Mouse (Mus musculus): ENCODE data around the gene Rasal2. TPM values are rescaled to one million over a fixed set of nuclear protein-coding genes. Genes with fewer than 3 reads are reported as not detected.

Rasal2 gene
- total and polyA plus RNA-seq, 3 experiments, result 1.5 to 3.2 TPM; not detected in 1

GRCm38 (mm10) chr1:157275672-157276307, 136.6 kb downstream of the Rasal2 start (continued):
- TF ChIP-seq MYC (IDR thresholded peaks at IDR 0.05; ENCODE audit: low read depth, low read length), result peak; percentile 65
- peak; percentile 84 for TF ChIP-seq BHLHE40 (IDR thresholded peaks at IDR 0.05; ENCODE audit: borderline replicate concordance, low read depth, low read length)
- no peak for TF ChIP-seq ZC3H11A (IDR thresholded peaks at IDR 0.05; ENCODE audit: low read depth, low read length)
- no peak for TF ChIP-seq TBP (IDR thresholded peaks at IDR 0.05; ENCODE audit: low read depth, low read length)
- TF ChIP-seq USF2 (IDR thresholded peaks at IDR 0.05; ENCODE audit: borderline replicate concordance in 1 of 2, insufficient read depth in 1 of 2, low read depth in 1 of 2, low read length in 2 of 2), result no peak
- TF ChIP-seq TAL1 (IDR thresholded peaks at IDR 0.05; ENCODE audit: low read length), result no peak

- H3K36me3 ChIP-seq (ENCODE audit: control insufficient read depth in 1 of 2, insufficient read depth in 2 of 2, low read length in 2 of 2), result no peaks in the 10 kb centered on the region
- H3K4me3 ChIP-seq (ENCODE audit: control insufficient read depth in 1 of 2, insufficient read depth in 1 of 2, low read depth in 2 of 2, low read length in 2 of 2), result no peak overlapping the region
- H3K9ac ChIP-seq (ENCODE audit: control insufficient read depth, low read depth, low read length, poor library complexity, severe bottlenecking), result no peak overlapping the region
- H3K79me2 ChIP-seq (ENCODE audit: control insufficient read depth, insufficient read depth, low read length, poor library complexity), result no peaks in the 10 kb centered on the region
- no peaks in the 10 kb centered on the region for H3K27me3 ChIP-seq (ENCODE audit: control insufficient read depth in 1 of 2, insufficient read depth in 2 of 2, low read length in 2 of 2)
- no peak for DNase-seq (ENCODE audit: low read depth, low spot score)
- TF ChIP-seq MAZ (IDR thresholded peaks at IDR 0.05; ENCODE audit: low read depth, low read length), result no peak
- TF ChIP-seq USF2 (IDR thresholded peaks at IDR 0.05; ENCODE audit: borderline replicate concordance in 1 of 2, insufficient read depth in 1 of 2, low read depth in 1 of 2, low read length in 2 of 2), result no peak
- TF ChIP-seq ZC3H11A (IDR thresholded peaks at IDR 0.05; ENCODE audit: low read depth, low read length), result no peak
- no peak for TF ChIP-seq MAX (IDR thresholded peaks at IDR 0.05; ENCODE audit: low read length)
- TF ChIP-seq ETS1 (IDR thresholded peaks at IDR 0.05; ENCODE audit: low read depth, low read length), result no peak
- TF ChIP-seq POLR2AphosphoS2 (IDR thresholded peaks at IDR 0.05; ENCODE audit: low read length), result no peak
- TF ChIP-seq MAFK (IDR thresholded peaks at IDR 0.05; ENCODE audit: borderline replicate concordance, low read depth, low read length), result no peak
- TF ChIP-seq POLR2A (IDR thresholded peaks at IDR 0.05; ENCODE audit: control insufficient read depth in 1 of 2, insufficient read depth in 1 of 2, low read depth in 1 of 2, low read length in 2 of 2, poor library complexity in 1 of 2), result no peak
- TF ChIP-seq TCF12 (IDR thresholded peaks at IDR 0.05; ENCODE audit: low read depth, low read length), result no peak
- TF ChIP-seq MYC (IDR thresholded peaks at IDR 0.05; ENCODE audit: low read depth, low read length), result no peak
- no peak for TF ChIP-seq MEF2A (IDR thresholded peaks at IDR 0.05; ENCODE audit: extremely low read depth, insufficient replicate concordance, low read depth, low read length, poor library complexity, severe bottlenecking)
- no peak for TF ChIP-seq SIN3A (IDR thresholded peaks at IDR 0.05; ENCODE audit: low read length)
- no peak for TF ChIP-seq GATA1 (IDR thresholded peaks at IDR 0.05; ENCODE audit: low read depth, low read length)
- no peak for TF ChIP-seq MYB (IDR thresholded peaks at IDR 0.05; ENCODE audit: low read depth, low read length)
- no peak overlapping the region for H3K27ac ChIP-seq (ENCODE audit: control insufficient read depth, low read depth, low read length)
- no peaks in the 10 kb centered on the region for H3K9me3 ChIP-seq (replicated peaks; ENCODE audit: insufficient read depth, low read length)
- H3K4me1 ChIP-seq (ENCODE audit: control insufficient read depth in 1 of 2, insufficient read depth in 2 of 2, low read length in 2 of 2), result no peaks in the 10 kb centered on the region
Measured at GRCm38 (mm10) chr1:157267894-157268293, 144.5 kb downstream of the Rasal2 start.

GRCm38 (mm10) chr1:157256562-157256961, 155.8 kb downstream of the Rasal2 start:
- no peak for DNase-seq (ENCODE audit: low read depth, low spot score)
- no peak overlapping the region for H3K4me3 ChIP-seq (ENCODE audit: control insufficient read depth in 1 of 2, insufficient read depth in 1 of 2, low read depth in 2 of 2, low read length in 2 of 2)
- TF ChIP-seq CHD1 (IDR thresholded peaks at IDR 0.05; ENCODE audit: low read depth, low read length) (no peak), RAD21 (IDR thresholded peaks at IDR 0.05; ENCODE audit: low read depth, low read length) (no peak), ETS1 (IDR thresholded peaks at IDR 0.05; ENCODE audit: low read depth, low read length) (no peak), MAFK (IDR thresholded peaks at IDR 0.05; ENCODE audit: borderline replicate concordance, low read depth, low read length) (no peak), BHLHE40 (IDR thresholded peaks at IDR 0.05; ENCODE audit: borderline replicate concordance, low read depth, low read length) (no peak), MAZ (IDR thresholded peaks at IDR 0.05; ENCODE audit: low read depth, low read length) (no peak), USF2 (IDR thresholded peaks at IDR 0.05; ENCODE audit: borderline replicate concordance in 1 of 2, insufficient read depth in 1 of 2, low read depth in 1 of 2, low read length in 2 of 2) (no peak), CHD2 (IDR thresholded peaks at IDR 0.05; ENCODE audit: low read length) (no peak), ZMIZ1 (IDR thresholded peaks at IDR 0.05; ENCODE audit: low read depth, low read length) (no peak), ZKSCAN1 (IDR thresholded peaks at IDR 0.05; ENCODE audit: low read depth, low read length) (no peak), ELF1 (IDR thresholded peaks at IDR 0.05; ENCODE audit: low read depth, low read length) (no peak), TBP (IDR thresholded peaks at IDR 0.05; ENCODE audit: low read depth, low read length) (no peak)
- H3K27me3 ChIP-seq (ENCODE audit: control insufficient read depth in 1 of 2, insufficient read depth in 2 of 2, low read length in 2 of 2), result no peaks in the 10 kb centered on the region
- H3K9ac ChIP-seq (ENCODE audit: control insufficient read depth, low read depth, low read length, poor library complexity, severe bottlenecking), result no peak overlapping the region
- no peaks in the 10 kb centered on the region for H3K9me3 ChIP-seq (replicated peaks; ENCODE audit: insufficient read depth, low read length)
- H3K4me1 ChIP-seq (ENCODE audit: control insufficient read depth in 1 of 2, insufficient read depth in 2 of 2, low read length in 2 of 2), result no peaks in the 10 kb centered on the region
- no peaks in the 10 kb centered on the region for H3K79me2 ChIP-seq (ENCODE audit: control insufficient read depth, insufficient read depth, low read length, poor library complexity)
- no peaks in the 10 kb centered on the region for H3K36me3 ChIP-seq (ENCODE audit: control insufficient read depth in 1 of 2, insufficient read depth in 2 of 2, low read length in 2 of 2)
- H3K27ac ChIP-seq (ENCODE audit: control insufficient read depth, low read depth, low read length), result no peak overlapping the region

Measured in MEL (cell line).